Mouse (Mus musculus): ENCODE data around the gene Slk. TPM values are rescaled to one million over a fixed set of nuclear protein-coding genes. Genes with fewer than 3 reads are reported as not detected.

The Slk gene
- total and polyA plus RNA-seq, 2 experiments from 2014 or later = 17.7 to 45.8 TPM

GRCm38 (mm10) chr19:47627450-47627849, 48.0 kb downstream of the Slk start:
- Histone ChIP-seq H3K27me3 (ENCODE audit: control insufficient read depth, insufficient read depth, low read length) (no peaks in the 10 kb centered on the region), H3K4me3 (ENCODE audit: low read depth, low read length) (no peak overlapping the region), H3K4me2 (ENCODE audit: low read depth, low read length) (no peak overlapping the region), H3K27ac (ENCODE audit: low read depth) (no peak overlapping the region), H3K9ac (replicated peaks; ENCODE audit: low read depth, low read length) (no peak overlapping the region), H3K36me3 (replicated peaks; ENCODE audit: control insufficient read depth, insufficient read depth, low read length) (peaks cover 75% of the 10 kb centered on the region), H3K4me1 (ENCODE audit: control insufficient read depth, insufficient read depth) (no peaks in the 10 kb centered on the region), H3K9me3 (replicated peaks; ENCODE audit: control insufficient read depth, low read length) (no peaks in the 10 kb centered on the region)
- no peak for ATAC-seq (ENCODE audit: insufficient read depth, low read depth)
- TF ChIP-seq CTCF (IDR thresholded peaks at IDR 0.05; ENCODE audit: low read depth) (no peak), EP300 (IDR thresholded peaks at IDR 0.05; ENCODE audit: low read depth) (no peak)
- DNase-seq (ENCODE audit: low spot score) = no peak
- WGBS = 94% methylated on average over 10 of the region's 10 CpGs

- Histone ChIP-seq H3K9ac (replicated peaks; ENCODE audit: low read depth, low read length) (no peak overlapping the region), H3K9me3 (replicated peaks; ENCODE audit: control insufficient read depth, low read length) (no peaks in the 10 kb centered on the region), H3K27ac (ENCODE audit: low read depth) (no peak overlapping the region), H3K27me3 (ENCODE audit: control insufficient read depth, insufficient read depth, low read length) (no peaks in the 10 kb centered on the region), H3K4me1 (ENCODE audit: control insufficient read depth, insufficient read depth) (no peaks in the 10 kb centered on the region), H3K36me3 (replicated peaks; ENCODE audit: control insufficient read depth, insufficient read depth, low read length) (peaks cover 67% of the 10 kb centered on the region), H3K4me3 (ENCODE audit: low read depth, low read length) (no peak overlapping the region), H3K4me2 (ENCODE audit: low read depth, low read length) (no peak overlapping the region)
- WGBS = 79% methylated on average over 5 of the region's 5 CpGs
- no peak for TF ChIP-seq CTCF (IDR thresholded peaks at IDR 0.05; ENCODE audit: low read depth)
- TF ChIP-seq EP300 (IDR thresholded peaks at IDR 0.05; ENCODE audit: low read depth) = no peak
- DNase-seq (ENCODE audit: low spot score) = no peak
- ATAC-seq (ENCODE audit: insufficient read depth, low read depth) = no peak
These were observed 49.6 kb downstream of the Slk start for GRCm38 (mm10) chr19:47629068-47629467.

GRCm38 (mm10) chr19:47630381-47630780, 50.9 kb downstream of the Slk start:
- Histone ChIP-seq H3K4me3 (ENCODE audit: low read depth, low read length) (no peak overlapping the region), H3K27ac (ENCODE audit: low read depth) (no peak overlapping the region), H3K27me3 (ENCODE audit: control insufficient read depth, insufficient read depth, low read length) (no peaks in the 10 kb centered on the region), H3K9ac (replicated peaks; ENCODE audit: low read depth, low read length) (no peak overlapping the region), H3K9me3 (replicated peaks; ENCODE audit: control insufficient read depth, low read length) (no peaks in the 10 kb centered on the region), H3K4me1 (ENCODE audit: control insufficient read depth, insufficient read depth) (no peaks in the 10 kb centered on the region), H3K36me3 (replicated peaks; ENCODE audit: control insufficient read depth, insufficient read depth, low read length) (peaks cover 56% of the 10 kb centered on the region), H3K4me2 (ENCODE audit: low read depth, low read length) (no peak overlapping the region)
- DNase-seq (ENCODE audit: low spot score) (no peak), ATAC-seq (ENCODE audit: insufficient read depth, low read depth) (no peak)
- TF ChIP-seq EP300 (IDR thresholded peaks at IDR 0.05; ENCODE audit: low read depth) (no peak), CTCF (IDR thresholded peaks at IDR 0.05; ENCODE audit: low read depth) (no peak)
- 71% methylated on average over 5 of the region's 5 CpGs for WGBS

- no peaks in the 10 kb centered on the region for H3K27me3 ChIP-seq (ENCODE audit: control insufficient read depth, insufficient read depth, low read length)
- WGBS = 93% methylated on average over 5 of the region's 5 CpGs
- H3K36me3 ChIP-seq (replicated peaks; ENCODE audit: control insufficient read depth, insufficient read depth, low read length) = peaks cover 57% of the 10 kb centered on the region
- ATAC-seq (ENCODE audit: insufficient read depth, low read depth) (no peak), DNase-seq (ENCODE audit: low spot score) (no peak)
- TF ChIP-seq EP300 (IDR thresholded peaks at IDR 0.05; ENCODE audit: low read depth) = no peak
- no peak for TF ChIP-seq CTCF (IDR thresholded peaks at IDR 0.05; ENCODE audit: low read depth)
- no peak overlapping the region for H3K27ac ChIP-seq (ENCODE audit: low read depth)
- H3K9ac ChIP-seq (replicated peaks; ENCODE audit: low read depth, low read length) = no peak overlapping the region
- H3K4me2 ChIP-seq (ENCODE audit: low read depth, low read length) = no peak overlapping the region
- H3K4me1 ChIP-seq (ENCODE audit: control insufficient read depth, insufficient read depth) = no peaks in the 10 kb centered on the region
- no peaks in the 10 kb centered on the region for H3K9me3 ChIP-seq (replicated peaks; ENCODE audit: control insufficient read depth, low read length)
- H3K4me3 ChIP-seq (ENCODE audit: low read depth, low read length) = no peak overlapping the region
These were observed 52.3 kb downstream of the Slk start for GRCm38 (mm10) chr19:47631799-47632198.

- Histone ChIP-seq H3K9me3 (replicated peaks; ENCODE audit: control insufficient read depth, low read length) (no peaks in the 10 kb centered on the region), H3K4me3 (ENCODE audit: low read depth, low read length) (no peak overlapping the region), H3K9ac (replicated peaks; ENCODE audit: low read depth, low read length) (no peak overlapping the region), H3K27me3 (ENCODE audit: control insufficient read depth, insufficient read depth, low read length) (no peaks in the 10 kb centered on the region), H3K4me1 (ENCODE audit: control insufficient read depth, insufficient read depth) (no peaks in the 10 kb centered on the region), H3K27ac (ENCODE audit: low read depth) (no peak overlapping the region), H3K36me3 (replicated peaks; ENCODE audit: control insufficient read depth, insufficient read depth, low read length) (peaks cover 63% of the 10 kb centered on the region), H3K4me2 (ENCODE audit: low read depth, low read length) (no peak overlapping the region)
- ATAC-seq (ENCODE audit: insufficient read depth, low read depth) (no peak), DNase-seq (ENCODE audit: low spot score) (no peak)
- no peak for TF ChIP-seq EP300 (IDR thresholded peaks at IDR 0.05; ENCODE audit: low read depth)
- no peak for TF ChIP-seq CTCF (IDR thresholded peaks at IDR 0.05; ENCODE audit: low read depth)
- 85% methylated on average over 4 of the region's 4 CpGs for WGBS
These were observed 55.9 kb downstream of the Slk start for GRCm38 (mm10) chr19:47635380-47635779.

- Histone ChIP-seq H3K4me1 (ENCODE audit: control insufficient read depth, insufficient read depth) (0 out of 2 replicates have a peak, but pooled peaks cover 5% of the 10 kb centered on the region), H3K27me3 (ENCODE audit: control insufficient read depth, insufficient read depth, low read length) (no peaks in the 10 kb centered on the region), H3K27ac (ENCODE audit: low read depth) (peak overlapping the region; percentile 39), H3K9me3 (replicated peaks; ENCODE audit: control insufficient read depth, low read length) (no peaks in the 10 kb centered on the region), H3K9ac (replicated peaks; ENCODE audit: low read depth, low read length) (no peak overlapping the region), H3K4me2 (ENCODE audit: low read depth, low read length) (no peak overlapping the region), H3K36me3 (replicated peaks; ENCODE audit: control insufficient read depth, insufficient read depth, low read length) (peaks cover 66% of the 10 kb centered on the region), H3K4me3 (ENCODE audit: low read depth, low read length) (no peak overlapping the region)
- ATAC-seq (ENCODE audit: insufficient read depth, low read depth) (no peak), DNase-seq (ENCODE audit: low spot score) (peak; percentile 22)
- WGBS = 34% methylated on average over 2 of the region's 2 CpGs
- TF ChIP-seq EP300 (IDR thresholded peaks at IDR 0.05; ENCODE audit: low read depth) (no peak), CTCF (IDR thresholded peaks at IDR 0.05; ENCODE audit: low read depth) (no peak)
These were observed 64.4 kb downstream of the Slk start for GRCm38 (mm10) chr19:47643910-47644309.

Data from heart, postnatal 0 days (tissue).